Comparison of ENCODE assay signal across 25 mouse cellular contexts in genomic region chr9:59231947-59232346, GRCm38 (mm10). TPM values are rescaled to one million over a fixed set of nuclear protein-coding genes. Genes with fewer than 3 reads are reported as not detected.
DNase-seq lines count a peak whose midpoint lies in the region; ATAC-seq and TF ChIP-seq lines count a peak whose summit lies in the region.
"Had no signal": no experiment of that assay in that cellular context is flagged by ENCODE, and none has a peak within 500 bp of the region (broad histone marks: within the 10 kb centered on the region; RNA-seq: fewer than 3 reads in every experiment).

No protein-coding gene starts in this region.

- no peaks in the 10 kb centered on the region for H3K4me1 ChIP-seq in kidney, postnatal 0 days (replicated peaks; ENCODE audit: insufficient read depth, low read length)
- H3K4me1 ChIP-seq in kidney, adult 2 months (ENCODE audit: control insufficient read depth, insufficient read depth, low read length), result no peaks in the 10 kb centered on the region
- H3K4me1 ChIP-seq in lung, embryonic 16.5 days (replicated peaks; ENCODE audit: control insufficient read depth, insufficient read depth, low read length), result peaks cover 11% of the 10 kb centered on the region; the same call in 1 of the 2 replicates
- H3K4me1 ChIP-seq: embryonic facial prominence, embryonic 12.5 days; embryonic facial prominence, embryonic 15.5 days; heart, embryonic 15.5 days; hindbrain, embryonic 10.5 days; hindbrain, embryonic 13.5 days had no signal

- H3K27ac ChIP-seq in kidney, postnatal 0 days, result no peak overlapping the region
- H3K27ac ChIP-seq in kidney, adult 2 months (ENCODE audit: insufficient read depth, low read depth, low read length), result no peak overlapping the region
- H3K27ac ChIP-seq in lung, embryonic 16.5 days (ENCODE audit: low read length), result peak overlapping the region; percentile 15
- H3K27ac ChIP-seq: embryonic facial prominence, embryonic 12.5 days; embryonic facial prominence, embryonic 15.5 days; forebrain, embryonic 13.5 days; heart, embryonic 15.5 days; hindbrain, embryonic 10.5 days; hindbrain, embryonic 13.5 days had no signal

- no peak overlapping the region for H3K9ac ChIP-seq in kidney, postnatal 0 days (ENCODE audit: low read depth, low read length)
- H3K9ac ChIP-seq in lung, embryonic 16.5 days (ENCODE audit: low read length), result no peak overlapping the region
- H3K9ac ChIP-seq: embryonic facial prominence, embryonic 12.5 days; embryonic facial prominence, embryonic 15.5 days; forebrain, embryonic 13.5 days; heart, embryonic 12.5 days; heart, embryonic 15.5 days; hindbrain, embryonic 13.5 days had no signal

- no peak for TF ChIP-seq POLR2A in kidney, adult 2 months (IDR thresholded peaks at IDR 0.05; ENCODE audit: low read depth, low read length)

- no peaks in the 10 kb centered on the region for H3K36me3 ChIP-seq in kidney, postnatal 0 days (ENCODE audit: insufficient read depth, low read length)
- no peaks in the 10 kb centered on the region for H3K36me3 ChIP-seq in kidney, adult 2 months (ENCODE audit: control insufficient read depth, insufficient read depth, low read length)
- no peaks in the 10 kb centered on the region for H3K36me3 ChIP-seq in lung, embryonic 16.5 days (ENCODE audit: control insufficient read depth, insufficient read depth, low read length)
- H3K36me3 ChIP-seq: embryonic facial prominence, embryonic 12.5 days; embryonic facial prominence, embryonic 15.5 days; heart, embryonic 12.5 days; heart, embryonic 15.5 days; hindbrain, embryonic 10.5 days; hindbrain, embryonic 13.5 days had no signal

- peak; percentile 5 for DNase-seq in kidney, postnatal 0 days (ENCODE audit: low spot score)
- no peak for DNase-seq in kidney, adult 2 months
- DNase-seq in lung, postnatal 25 days (ENCODE audit: low spot score), result no peak
- peak; percentile 31 for DNase-seq in lung, postnatal 10 days
- no peak for DNase-seq in yolk sac, embryonic 10.5 days (ENCODE audit: low spot score)
- no peak for DNase-seq in testis, postnatal 10 days (ENCODE audit: low spot score)
- DNase-seq: adrenal gland, adult 8-10 months; adrenal gland, postnatal 25 days; cerebellum, adult 18-20 months; cerebellum, adult 9-10 months; cerebellum, postnatal 14 days; gastrocnemius, postnatal 25 days; heart, adult 18-20 months; heart, postnatal 10 days; heart, postnatal 36 days had no signal

- H3K4me3 ChIP-seq in kidney, postnatal 0 days (replicated peaks; ENCODE audit: low read depth, low read length), result no peak overlapping the region
- H3K4me3 ChIP-seq in kidney, adult 2 months (ENCODE audit: insufficient read depth, low read depth, low read length), result no peak overlapping the region
- H3K4me3 ChIP-seq in lung, embryonic 16.5 days (ENCODE audit: low read length), result no peak overlapping the region
- H3K4me3 ChIP-seq: embryonic facial prominence, embryonic 12.5 days; embryonic facial prominence, embryonic 15.5 days; forebrain, embryonic 13.5 days; heart, embryonic 12.5 days; heart, embryonic 15.5 days; hindbrain, embryonic 10.5 days; hindbrain, embryonic 13.5 days had no signal

- no peaks in the 10 kb centered on the region for H3K27me3 ChIP-seq in kidney, postnatal 0 days (ENCODE audit: insufficient read depth, low read length)
- no peaks in the 10 kb centered on the region for H3K27me3 ChIP-seq in kidney, adult 2 months (replicated peaks; ENCODE audit: control insufficient read depth, insufficient read depth, low read length)
- no peaks in the 10 kb centered on the region for H3K27me3 ChIP-seq in lung, embryonic 16.5 days (ENCODE audit: control insufficient read depth, insufficient read depth, low read depth, low read length)
- H3K27me3 ChIP-seq: embryonic facial prominence, embryonic 12.5 days; embryonic facial prominence, embryonic 15.5 days; forebrain, embryonic 13.5 days; heart, embryonic 12.5 days; heart, embryonic 15.5 days; hindbrain, embryonic 13.5 days had no signal

- no peaks in the 10 kb centered on the region for H3K9me3 ChIP-seq in kidney, postnatal 0 days (replicated peaks; ENCODE audit: low read length)
- 0 out of 2 replicates have a peak, but pooled peaks cover 2% of the 10 kb centered on the region for H3K9me3 ChIP-seq in lung, embryonic 16.5 days (ENCODE audit: control insufficient read depth, low read length)
- H3K9me3 ChIP-seq: embryonic facial prominence, embryonic 12.5 days; embryonic facial prominence, embryonic 15.5 days; forebrain, embryonic 13.5 days; heart, embryonic 15.5 days; hindbrain, embryonic 10.5 days; hindbrain, embryonic 13.5 days had no signal

- H3K4me2 ChIP-seq in kidney, postnatal 0 days (ENCODE audit: low read length), result no peak overlapping the region
- no peak overlapping the region for H3K4me2 ChIP-seq in lung, embryonic 16.5 days (ENCODE audit: low read depth, low read length)
- H3K4me2 ChIP-seq: embryonic facial prominence, embryonic 12.5 days; embryonic facial prominence, embryonic 15.5 days; forebrain, embryonic 13.5 days; heart, embryonic 12.5 days; heart, embryonic 15.5 days; hindbrain, embryonic 13.5 days had no signal

- TF ChIP-seq CTCF in kidney, postnatal 0 days (IDR thresholded peaks at IDR 0.05; ENCODE audit: low read depth), result no peak
- TF ChIP-seq CTCF in kidney, adult 2 months (conservative IDR thresholded peaks at IDR 0.05; ENCODE audit: insufficient read depth, insufficient read length, low read depth, low read length), result no peak

- WGBS in kidney, postnatal 0 days, result 70% methylated on average over 7 of the region's 7 CpGs
- WGBS in kidney, adult 2 months, result 73% methylated on average over 7 of the region's 7 CpGs
- WGBS in lung, embryonic 16.5 days, result 44% methylated on average over 7 of the region's 7 CpGs

- ATAC-seq in kidney, postnatal 0 days (replicated peaks; ENCODE audit: low FRiP score, low read depth), result no peak
- peak; percentile 69; the same call in 1 of the 2 replicates for ATAC-seq in lung, embryonic 16.5 days (ENCODE audit: low read depth)
- ATAC-seq: CD4-positive, CD25-positive, alpha-beta regulatory T cell, adult 4 months; forebrain, embryonic 13.5 days; hindbrain, embryonic 16.5 days had no signal

RNA-seq across cellular contexts. Expression of gene Adpgk, which starts 59.4 kb away (rescaled TPM):
- 26.0 and 26.9 TPM in 2 replicates for polyA plus RNA-seq in kidney, postnatal 0 days (2015; fragmentation: Nextera tagmentation; extraction: Ambion mirVana)
- 7.8 and 10.9 TPM in 2 replicates for polyA plus RNA-seq in kidney, adult 2 months (2012; rRNA removed)
- polyA plus RNA-seq in lung, embryonic 16.5 days (2015; fragmentation: Nextera tagmentation; extraction: Ambion mirVana), result 34.5 and 38.3 TPM in 2 replicates

Comparison
In these comparisons a context has a peak if more than half of its experiments do, and no peak if none do; other contexts are left out.
1. DNase-seq: peak in kidney, postnatal 0 days (single experiment) and lung, postnatal 10 days (single experiment); none in kidney, adult 2 months (single experiment), lung, postnatal 25 days (single experiment), yolk sac, embryonic 10.5 days (single experiment) and testis, postnatal 10 days (single experiment).